Mouse (Mus musculus) left cerebral cortex, adult 9 months (tissue): ENCODE results near the gene Mafg.
A peak's percentile ranks its signal among the peaks of the same experiment; 100 is the strongest.

ENCODE experiments used
- DNase-seq, 2 experiments: peaks; one replicate each; pipeline ENCODE4 v3.0.0; 2022; ENCODE audit warnings: low spot score in 2 of 2

Gene Mafg

DNA sequence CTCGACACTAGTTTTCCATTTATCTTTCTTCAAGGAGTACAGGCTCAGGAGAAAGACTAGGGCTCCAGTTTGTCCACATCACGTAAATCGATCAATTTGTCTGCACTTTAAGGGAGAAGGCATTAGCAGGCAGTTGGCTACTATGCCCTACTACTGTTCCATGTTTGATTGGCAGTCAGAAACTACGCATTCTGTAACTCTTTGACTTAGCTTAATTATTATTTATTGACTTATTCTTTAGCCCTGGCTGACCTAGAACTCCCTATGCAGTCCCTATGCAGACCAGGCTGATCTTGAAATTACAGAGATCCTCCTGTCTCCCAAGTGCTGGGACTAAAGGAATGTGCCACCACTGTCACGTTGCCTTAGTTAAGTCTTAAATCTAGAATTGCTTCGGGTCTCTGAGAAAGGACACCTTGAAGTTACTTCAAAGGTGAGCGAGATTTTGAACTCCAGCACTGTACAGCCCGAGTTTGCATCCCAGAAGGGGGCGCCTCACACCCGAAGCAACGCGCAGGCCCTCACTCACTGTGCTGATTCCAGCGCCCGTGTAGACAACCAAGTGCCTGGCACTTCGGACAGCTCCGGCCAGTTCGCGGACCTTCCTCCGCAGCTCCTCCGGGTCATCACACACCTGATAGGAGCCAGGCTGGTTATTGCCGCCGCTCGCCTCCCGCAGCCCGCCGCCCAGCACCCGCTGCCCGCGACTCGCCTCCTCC lies 9.3 kb downstream of the Mafg start:
- peak in 1 of 2 experiments; percentile 65 for DNase-seq

DNA sequence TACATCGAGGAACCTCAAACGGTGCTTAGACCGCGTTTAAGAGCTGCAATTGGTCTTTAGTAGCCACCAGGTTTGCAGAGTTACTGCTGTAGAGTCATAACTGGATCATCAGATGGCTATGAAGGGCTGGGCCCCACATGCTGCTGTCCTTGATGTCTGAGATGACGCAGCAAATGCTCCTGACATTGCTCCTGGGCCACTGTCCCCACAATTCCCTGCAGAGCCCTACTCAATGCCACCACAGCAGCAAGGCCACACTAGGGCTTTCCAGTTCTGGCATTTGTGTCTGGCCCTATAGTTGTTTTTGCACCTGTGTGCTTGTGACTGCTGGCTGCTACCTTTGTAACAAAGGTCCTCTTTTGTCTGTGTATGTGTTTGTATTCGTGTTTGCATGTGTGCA lies 10.6 kb downstream of the Mafg start:
- no peak for DNase-seq

DNA sequence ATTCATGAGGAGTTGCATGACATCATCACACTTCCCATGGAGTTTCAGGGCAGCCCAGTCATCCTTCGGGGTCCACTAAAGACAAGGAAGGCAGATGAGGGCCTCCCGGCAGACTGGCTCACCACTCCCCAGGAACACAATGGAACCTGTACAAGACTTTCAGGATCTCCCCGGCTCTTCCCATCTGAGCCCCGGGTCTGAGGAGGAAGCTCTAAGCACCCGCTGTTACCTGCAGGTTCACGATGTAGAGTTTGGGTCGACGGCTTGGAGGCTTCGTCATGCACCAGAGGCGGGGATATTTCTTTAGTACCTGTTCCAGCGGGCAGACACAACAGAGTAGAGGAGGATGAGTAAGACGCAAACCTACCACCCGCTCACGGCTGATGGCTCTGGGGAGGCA lies 13.2 kb downstream of the Mafg start:
- DNase-seq = no peak

DNA sequence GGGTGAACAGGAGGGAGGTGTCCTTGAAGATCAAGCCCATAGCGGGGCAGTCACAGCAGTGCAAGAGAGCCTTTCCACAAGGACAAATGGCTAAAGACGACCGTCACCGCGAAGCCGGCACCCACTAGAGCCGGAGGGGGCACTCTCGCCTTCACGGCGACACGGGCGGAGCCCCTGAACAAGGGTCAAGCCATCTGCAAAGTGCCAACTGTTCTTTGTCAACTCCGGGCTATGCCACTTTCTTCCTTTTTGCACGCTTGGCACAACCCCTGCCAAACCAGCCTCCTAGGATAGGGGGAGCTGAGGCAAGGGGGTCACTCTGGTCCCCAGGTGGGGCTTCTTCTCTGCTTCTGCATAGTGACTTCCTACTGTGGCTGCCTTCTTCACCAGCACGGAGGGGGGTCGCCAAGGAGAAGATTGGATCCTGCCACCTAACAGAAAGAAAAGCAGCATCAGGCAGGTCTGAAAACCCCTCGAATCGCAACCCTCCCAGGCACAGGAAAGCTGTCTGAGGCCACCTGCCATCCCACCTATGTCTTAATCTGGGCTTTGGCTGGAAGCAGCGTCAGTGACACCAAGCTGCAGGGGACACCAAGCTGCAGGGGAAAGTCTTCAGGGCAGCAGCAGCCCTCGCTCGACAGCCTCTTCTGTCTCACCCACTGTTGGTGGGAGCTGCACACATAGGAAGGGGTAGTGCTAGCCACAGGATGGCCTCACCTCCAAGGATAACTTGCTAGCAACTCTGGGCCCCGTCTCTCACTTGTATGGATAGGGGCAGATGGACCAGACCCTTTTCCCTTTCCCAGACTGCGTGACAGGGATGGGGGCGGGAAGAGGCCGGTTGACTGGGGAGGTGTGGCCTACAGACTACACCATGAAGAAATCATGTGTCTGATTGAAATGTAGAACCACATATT lies 14.5 kb downstream of the Mafg start:
- DNase-seq = no peak

DNA sequence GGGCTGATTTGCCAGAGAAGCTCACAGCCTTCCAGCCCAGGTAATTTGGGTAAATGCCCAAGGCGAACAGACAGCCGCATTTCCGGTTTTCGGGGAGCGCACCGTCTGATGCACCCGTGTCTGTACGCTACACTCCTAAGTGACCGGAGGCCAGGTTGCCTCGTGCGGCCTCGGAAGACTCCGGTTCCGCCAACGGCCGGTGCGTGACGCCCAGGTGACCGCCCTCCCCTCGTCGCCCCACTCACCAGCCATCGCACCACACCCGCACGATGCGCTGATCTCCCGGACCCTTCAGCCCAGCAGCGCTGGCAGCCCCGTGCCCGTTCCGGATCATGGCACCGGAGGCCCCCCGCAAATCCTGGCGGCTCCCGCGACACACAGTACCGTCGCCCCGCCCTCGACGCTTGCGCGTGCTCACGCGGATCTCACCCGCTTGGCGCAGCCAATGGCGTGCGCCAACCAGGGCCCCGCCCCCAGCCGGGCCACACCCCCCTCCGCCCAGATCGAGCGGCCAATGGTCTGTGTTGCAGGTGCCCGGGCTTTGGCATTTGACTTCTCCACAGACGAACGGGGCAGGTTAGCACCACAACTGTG lies 15.8 kb downstream of the Mafg start, which contains the start of gene Pcyt2:
Gene Pcyt2 (minus strand): TSS at position 418 of the 594 bp plus-strand sequence.
- DNase-seq = peak; percentile 76 to 90

DNA sequence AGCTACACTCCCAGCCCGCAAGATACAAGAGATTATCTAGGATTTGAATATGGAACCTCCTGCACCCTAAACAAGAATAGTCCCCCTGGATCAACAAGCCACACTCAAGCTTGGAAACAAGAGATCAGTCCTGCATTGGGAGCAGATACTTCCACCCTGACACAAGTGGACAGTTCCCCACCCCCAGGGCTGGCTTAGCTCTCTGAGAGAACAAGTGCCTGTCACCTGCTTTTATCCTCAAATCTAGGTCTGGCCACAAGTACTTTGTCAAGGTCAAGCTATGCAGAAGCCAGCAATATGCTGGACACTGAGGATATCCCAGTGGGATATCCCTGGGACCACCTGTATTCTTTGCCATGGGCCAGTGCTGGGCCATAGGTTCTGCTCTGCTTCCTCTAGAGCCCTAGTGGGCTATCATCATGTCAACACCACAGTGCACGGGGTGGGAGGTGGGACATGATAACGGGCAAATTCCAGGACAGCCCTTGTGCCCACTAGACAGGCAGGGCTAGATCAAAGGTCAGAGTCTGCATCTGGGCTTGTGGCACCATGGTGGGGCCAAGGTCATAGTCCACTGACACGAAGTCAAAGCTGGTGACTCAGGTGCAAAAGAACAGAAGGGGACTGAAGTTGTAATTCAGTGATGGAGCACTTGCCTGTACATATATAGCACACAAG lies 16.6 kb downstream of the Mafg start:
- no peak for DNase-seq

DNA sequence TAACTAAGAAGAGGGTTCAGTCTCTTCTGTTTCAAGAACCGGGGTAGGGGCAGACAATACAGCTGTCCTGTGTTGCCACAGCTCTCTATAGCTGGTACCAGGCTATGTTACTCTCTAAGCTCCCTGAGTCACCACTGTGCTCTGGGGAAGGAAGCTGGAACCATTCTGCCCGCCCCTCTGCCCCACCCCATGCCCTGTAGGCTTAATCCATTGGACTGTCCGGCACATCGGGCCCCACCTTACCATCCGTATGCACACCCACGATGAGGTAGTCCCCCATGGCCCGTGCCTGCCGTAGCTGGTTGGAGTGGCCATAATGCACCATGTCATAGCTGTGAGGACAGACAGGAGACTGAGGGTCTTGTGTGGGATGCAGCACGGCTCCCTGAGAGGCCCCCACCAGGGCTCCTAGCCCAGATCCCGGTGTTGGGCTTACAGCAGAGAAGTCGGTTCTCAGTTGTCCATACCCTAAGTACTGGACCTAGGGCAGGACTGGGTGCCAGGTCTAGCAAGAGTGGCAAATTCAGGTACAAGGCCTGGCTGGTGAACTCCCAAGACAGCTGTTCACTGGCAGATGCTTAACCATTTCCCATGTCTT lies 17.7 kb downstream of the Mafg start:
- no peak for DNase-seq

DNA sequence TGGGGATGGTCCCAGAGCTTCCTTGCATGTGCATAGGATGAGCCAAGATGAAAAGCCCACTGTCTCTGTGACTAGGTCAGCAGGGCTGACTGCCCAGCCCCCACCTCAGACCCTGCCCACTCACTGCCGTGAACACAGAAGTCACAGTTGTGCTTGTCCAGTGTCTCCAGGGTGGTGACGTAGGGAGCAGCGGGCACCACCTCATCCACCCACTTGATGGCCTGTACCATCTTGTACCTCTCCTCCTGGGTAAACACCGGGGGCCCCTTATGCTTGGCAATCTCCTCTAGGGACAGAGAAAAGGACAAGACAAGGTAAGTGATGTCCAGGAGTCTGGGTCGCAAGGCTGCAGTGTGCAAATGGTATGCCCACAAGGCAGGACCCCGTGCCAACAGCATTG lies 18.2 kb downstream of the Mafg start:
- DNase-seq = no peak

DNA sequence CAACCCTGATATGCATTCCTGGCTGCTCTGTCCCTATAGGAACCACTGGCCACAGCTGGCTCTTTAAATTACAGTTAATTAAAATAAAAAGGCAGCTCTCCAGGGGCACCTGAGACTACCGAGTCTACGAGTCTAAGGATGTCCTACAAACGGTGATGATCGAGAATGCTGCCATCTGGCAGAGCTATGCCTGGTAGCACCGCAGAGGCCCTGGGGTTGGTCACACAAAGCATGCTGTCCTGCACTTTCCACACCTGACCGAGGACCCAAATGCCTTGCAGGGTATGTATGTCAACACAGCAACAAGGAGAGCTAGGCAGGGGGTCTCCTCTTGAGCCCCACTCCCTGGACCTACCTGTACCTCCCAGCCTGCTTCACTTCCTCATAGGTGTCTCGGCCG lies 19.4 kb downstream of the Mafg start:
- no peak for DNase-seq

DNA sequence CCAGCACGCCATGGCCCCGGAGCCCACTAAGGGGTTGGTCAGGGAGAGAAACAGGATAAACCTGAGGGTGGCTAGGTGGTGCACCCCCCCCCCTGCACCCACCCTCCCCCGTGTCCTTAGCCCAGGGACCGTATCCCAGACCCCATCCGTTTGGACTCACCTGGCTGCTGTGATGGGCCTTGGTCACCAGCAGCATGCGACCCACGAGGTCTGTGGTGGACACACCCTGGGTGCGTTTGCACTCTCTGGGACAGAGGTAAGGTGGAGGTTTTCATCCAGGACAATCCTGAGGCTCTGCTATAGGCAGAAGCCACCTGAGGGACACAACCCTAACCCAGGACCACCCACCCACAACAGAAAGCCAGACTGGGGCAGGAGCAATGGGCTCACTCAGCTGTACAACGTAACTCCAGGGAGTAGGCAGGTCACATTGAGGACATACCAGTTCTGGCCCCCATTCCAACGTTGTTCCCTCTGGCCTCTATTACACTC lies 19.9 kb downstream of the Mafg start:
- DNase-seq = no peak

DNA sequence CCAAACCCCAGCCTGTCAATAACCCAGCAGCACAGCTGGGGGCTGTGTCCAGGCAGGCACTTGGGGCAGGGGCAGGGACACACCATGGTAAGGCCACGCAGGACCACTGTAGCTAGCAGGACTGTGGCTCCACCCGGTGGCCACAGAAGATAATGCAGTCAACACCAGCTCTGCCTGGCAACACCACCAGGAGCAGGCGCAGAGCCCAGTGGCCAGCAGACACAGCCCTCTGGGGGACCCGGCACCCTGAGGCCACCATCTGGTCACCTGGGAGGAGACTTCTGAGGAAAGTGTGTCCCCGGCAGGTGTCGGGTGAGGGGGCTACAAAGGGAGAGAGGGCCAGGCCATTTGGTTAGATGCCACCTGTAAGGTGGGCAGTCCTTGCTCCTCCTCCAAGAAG lies 20.6 kb downstream of the Mafg start:
- DNase-seq = no peak

DNA sequence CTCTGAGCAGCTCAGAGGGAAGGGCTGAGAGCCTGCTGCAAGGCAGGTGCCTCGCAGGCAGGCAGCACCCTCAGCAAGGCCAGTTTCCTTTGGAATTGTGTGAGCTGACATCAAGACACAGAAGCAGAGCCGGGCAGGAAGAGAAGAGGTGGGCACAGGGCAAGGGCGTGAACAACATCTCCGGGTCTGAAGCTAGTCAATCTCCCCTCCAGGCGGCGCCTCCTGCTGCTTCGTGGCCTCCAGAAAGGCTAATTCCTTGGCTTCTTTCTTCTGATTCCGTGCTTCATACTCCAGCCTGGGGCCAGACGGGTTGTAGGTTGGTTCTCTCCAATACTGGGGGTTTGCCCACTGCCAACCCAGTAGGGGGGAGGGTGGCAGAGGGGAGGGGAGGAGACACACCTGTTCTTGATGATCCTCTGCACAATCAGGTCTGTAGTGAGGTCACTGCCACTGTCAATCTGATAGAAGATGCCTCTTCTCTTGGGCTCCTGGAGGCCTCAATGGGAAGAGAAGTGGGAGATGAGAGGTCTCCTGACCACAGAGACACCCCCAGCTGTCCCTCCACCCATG lies 22.8 kb downstream of the Mafg start:
- DNase-seq = no peak

DNA sequence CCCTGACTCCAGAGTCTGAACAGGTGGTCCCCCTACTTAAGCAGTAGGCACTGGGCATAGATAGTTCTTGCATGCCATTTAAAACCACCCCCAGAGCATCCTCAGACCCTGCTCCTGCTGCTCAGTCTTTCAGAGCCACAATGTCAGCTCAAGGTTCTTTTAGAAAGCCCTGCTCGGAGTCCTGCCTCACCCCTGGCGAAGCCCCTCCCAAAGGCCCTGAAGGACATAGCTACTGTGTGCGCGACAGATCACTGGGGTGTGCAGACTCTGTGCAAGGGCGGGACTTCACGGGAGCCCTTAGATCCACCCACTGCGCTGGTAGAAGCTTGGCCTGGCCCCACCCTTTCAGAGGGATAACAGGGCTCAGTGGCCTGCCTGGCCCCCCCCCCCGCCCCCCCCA lies 24.1 kb downstream of the Mafg start:
- DNase-seq = no peak

DNA sequence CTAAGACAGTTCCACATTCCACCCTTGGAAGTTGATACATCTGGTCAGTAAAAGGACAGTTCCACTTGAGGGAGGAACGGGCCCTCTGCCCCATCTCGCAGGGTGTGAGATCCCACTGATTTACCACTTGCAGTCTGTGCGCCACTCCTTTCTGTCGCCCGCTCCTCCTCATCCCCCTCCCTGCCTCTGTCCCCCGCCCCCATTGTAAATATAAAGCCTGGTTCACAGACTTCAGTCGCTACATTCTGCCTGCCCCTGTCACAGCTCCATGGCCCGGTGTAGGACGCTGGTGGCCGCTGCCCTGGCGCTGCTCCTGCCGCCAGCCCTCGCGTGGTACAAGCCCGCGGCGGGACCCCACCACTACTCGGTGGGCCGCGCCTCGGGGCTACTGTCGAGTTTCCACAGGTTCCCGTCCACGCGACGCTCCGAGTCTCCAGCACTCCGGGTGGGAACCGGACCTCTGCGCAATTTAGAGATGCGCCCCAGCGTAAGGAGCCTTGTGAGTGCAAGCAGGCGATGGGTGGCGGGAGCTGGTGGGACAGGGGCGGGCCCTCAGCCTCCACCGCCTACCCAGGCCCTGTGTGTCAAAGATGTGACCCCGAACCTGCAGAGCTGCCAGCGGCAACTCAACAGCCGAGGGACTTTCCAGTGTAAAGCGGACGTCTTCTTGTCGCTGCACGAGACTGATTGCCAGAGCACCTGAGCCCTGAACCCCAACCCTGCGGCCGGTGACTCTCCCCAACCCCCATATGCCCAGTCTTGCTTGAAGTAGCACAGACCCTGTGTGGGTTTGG lies 25.0 kb downstream of the Mafg start, which contains the start of gene Npb:
Gene Npb (plus strand): TSS at position 237 of the 794 bp plus-strand sequence.
- no peak for DNase-seq

DNA sequence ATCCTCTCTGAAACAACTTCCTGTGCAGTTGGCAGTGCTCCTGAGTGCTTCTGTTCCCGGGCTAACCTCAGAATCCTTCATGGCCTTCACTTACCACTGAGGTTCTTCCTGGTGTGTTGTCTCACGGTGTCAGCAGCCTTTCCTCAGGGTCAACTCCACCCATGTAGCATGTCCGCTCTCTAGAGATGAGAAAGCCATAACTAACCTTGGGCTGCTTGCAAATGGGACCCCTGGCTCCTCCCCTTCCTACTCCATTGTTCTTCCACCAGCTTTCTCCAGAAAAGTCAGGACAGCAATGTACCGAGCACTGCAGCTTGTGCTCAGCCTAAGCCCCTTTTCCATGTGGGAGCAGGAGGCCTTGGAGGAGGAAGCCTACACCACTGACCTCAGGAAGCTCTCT lies 26.6 kb downstream of the Mafg start:
- DNase-seq = no peak

DNA sequence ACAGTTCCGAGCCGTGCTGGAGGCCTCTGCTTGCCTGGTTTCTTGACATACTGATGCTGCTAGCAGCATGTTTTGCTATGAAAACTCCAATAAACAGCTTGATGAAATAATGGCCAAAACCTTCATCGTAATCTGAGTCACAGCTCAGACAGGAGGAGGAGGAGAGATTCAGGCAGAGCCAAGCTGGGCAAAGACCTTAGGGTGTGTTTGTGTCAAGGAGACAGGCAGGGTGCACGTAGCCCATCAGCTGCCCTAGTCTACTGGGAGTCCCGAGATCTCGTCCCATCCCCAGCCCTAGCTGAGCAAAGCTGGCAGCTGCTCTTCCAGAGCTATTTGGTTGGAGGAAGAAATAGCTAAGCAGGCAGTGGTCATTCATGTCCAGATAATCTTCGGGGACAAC lies 27.7 kb downstream of the Mafg start:
- DNase-seq = no peak

DNA sequence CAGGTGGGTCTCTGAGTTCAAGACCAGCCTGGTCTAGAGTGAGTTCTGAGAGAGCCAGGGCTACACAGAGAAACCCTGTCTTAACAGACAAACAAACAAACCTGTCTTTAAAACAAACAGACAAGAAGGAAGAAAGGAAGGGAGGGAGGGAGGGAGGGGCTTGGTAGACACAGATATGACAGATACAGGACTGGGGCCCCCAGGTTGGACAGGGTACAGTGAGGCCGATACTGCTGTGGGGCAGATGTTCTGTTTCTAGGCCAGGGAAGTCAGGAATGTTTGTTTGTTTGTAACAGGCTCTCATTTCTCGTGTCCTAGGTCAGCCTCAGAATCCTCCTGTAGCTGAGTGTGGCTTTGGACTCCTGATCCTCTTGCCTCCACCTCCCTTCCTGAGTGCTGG lies 29.9 kb downstream of the Mafg start:
- DNase-seq = no peak

DNA sequence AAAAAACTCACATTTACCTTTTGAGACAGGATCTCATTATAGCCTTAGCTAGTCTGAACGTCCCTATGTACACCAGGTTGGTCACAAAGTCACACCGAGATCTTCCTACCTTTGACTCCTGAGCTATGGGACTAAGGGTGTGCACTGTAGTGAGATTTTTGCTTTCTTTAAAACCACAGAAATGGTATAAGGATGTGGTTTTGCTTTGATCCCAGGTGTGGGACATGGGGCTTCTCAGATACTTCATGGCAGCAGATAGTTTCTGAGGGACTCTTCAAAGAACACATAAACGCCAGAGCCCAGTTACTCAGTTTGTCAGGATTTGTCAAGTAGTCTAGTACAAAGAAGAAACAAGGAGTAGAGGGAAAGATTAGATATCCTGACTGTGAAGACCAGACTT lies 32.7 kb downstream of the Mafg start:
- no peak for DNase-seq

DNA sequence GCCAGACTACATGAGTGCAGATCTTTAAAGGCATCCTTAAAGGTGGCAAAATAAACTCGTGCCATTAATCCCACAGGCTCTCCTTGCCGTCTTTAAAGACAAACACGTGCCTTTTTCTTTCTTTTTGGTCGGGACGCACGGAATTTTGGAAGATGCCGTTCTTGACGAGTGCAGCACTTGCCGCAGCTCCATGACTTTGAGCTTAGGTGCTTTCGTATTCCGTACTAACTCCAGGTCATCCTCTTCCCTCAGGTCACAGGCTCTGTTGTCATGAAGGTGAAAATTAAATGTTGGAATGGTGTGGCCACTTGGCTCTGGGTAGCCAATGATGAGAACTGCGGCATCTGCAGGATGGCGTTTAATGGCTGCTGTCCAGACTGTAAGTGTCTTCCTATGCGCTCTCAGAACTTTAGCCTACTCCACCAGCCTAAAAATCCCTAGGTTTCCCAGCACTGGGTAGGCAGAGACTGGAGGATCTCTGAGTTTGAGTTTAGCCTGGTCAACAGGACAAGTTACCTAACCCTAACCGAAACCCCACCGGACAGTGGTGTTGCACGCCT lies 34.3 kb downstream of the Mafg start:
- no peak for DNase-seq
